Mouse (Mus musculus) C2C12 (cell line): ENCODE results near the gene Ugt1a10.

Experiments
- CEBPB ChIP-seq: IDR thresholded peaks from one replicate; pipeline ENCODE4 v1.6.1; 2011; ENCODE audit warnings: low read depth, mild to moderate bottlenecking, control low read depth, moderate library complexity
- CTCF ChIP-seq: IDR thresholded peaks from one replicate; pipeline ENCODE4 v1.5.1; 2011; ENCODE audit not compliant: control insufficient read depth, insufficient read depth, insufficient read length
- FOSL1 ChIP-seq: IDR thresholded peaks from one replicate; pipeline ENCODE4 v1.8.0; 2011; ENCODE audit warnings: mild to moderate bottlenecking, low read length; ENCODE audit not compliant: poor library complexity, insufficient read depth, severe bottlenecking
- MAX ChIP-seq: IDR thresholded peaks from one replicate; pipeline ENCODE4 v1.6.1; 2011; ENCODE audit warnings: mild to moderate bottlenecking, control low read depth
- MYOG ChIP-seq: IDR thresholded peaks from one replicate; pipeline ENCODE4 v1.6.1; 2011; ENCODE audit not compliant: control insufficient read depth, insufficient read length; ENCODE audit errors: extremely low read depth
- USF1 ChIP-seq: IDR thresholded peaks from one replicate; pipeline ENCODE4 v1.6.1; 2011; ENCODE audit warnings: low read depth, mild to moderate bottlenecking, control low read depth, moderate library complexity

DNA sequence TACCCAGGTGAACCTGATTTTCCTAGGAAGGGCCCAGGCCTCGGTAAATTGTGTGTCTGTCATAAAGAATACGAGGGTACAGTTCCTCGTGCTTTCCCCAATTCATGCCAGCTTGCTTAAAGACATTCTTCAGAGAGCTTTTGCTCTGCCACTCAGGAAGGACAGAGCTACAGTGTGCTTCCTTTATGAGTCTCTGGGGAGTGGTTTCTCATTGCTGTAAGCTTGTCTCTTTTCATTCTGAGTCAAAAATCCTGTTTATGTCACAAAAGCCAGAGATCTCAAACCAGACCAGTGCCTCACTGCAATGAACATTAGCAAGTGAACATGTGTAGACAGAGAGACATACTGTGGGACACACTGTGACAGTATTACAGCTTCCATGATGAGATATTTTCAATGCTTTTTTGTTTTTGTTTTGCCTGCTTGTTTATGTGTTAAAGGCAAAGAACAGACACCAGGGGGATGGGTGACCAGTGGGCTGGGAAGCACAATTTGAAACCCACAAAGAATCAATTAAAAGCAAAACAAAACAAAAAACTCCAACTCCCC, 78.8 kb downstream of the Ugt1a10 start:
- TF ChIP-seq MAX = no peak
- no peak for TF ChIP-seq CTCF
- no peak for TF ChIP-seq USF1
- TF ChIP-seq MYOG = no peak
- TF ChIP-seq CEBPB = no peak
- no peak for TF ChIP-seq FOSL1
